Mouse (Mus musculus) kidney, adult 2 months (tissue): Measurements from ENCODE around the gene Adamts8.

Experiments used
- CTCF ChIP-seq: fragments of 200-500 bp; conservative IDR thresholded peaks from 2 replicates; pipeline ENCODE4 v1.5.1; 2011; ENCODE audit warnings: low read depth, mild to moderate bottlenecking, control low read depth, low read length, moderate library complexity, mixed read lengths; ENCODE audit not compliant: insufficient read depth, insufficient read length
- POLR2A ChIP-seq: fragments of 200-500 bp; IDR thresholded peaks from one replicate; pipeline ENCODE4 v1.6.1; 2011; ENCODE audit warnings: low read depth, low read length, control low read depth

DNA sequence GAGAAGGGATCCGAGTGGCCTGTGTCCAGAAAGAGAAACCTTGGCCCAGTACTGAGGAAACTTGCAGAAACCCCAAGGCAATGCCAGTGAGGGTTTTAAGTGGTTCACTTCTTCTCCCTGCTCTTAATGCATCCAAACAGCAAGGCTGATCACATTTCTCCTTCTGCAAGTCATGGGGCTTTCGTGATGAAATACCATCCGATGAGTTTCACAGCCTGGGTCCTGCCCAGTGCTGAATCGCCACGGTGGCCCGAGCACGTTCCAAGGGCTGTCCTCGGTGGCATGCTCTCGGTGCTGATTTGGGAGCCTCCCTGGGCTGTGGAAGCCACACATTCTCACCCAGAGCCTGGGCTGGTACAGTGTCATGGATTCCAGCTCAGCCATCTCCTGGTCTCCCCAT, 12.9 kb downstream of the Adamts8 start:
- TF ChIP-seq CTCF = no peak
- no peak for TF ChIP-seq POLR2A
